Mouse (Mus musculus): Measurements from ENCODE around the gene Nkd1.

Nkd1 gene

GRCm38 (mm10) chr8:88621408-88621807, 100.3 kb downstream of the Nkd1 start:
- DNase-seq, result peak; percentile 89 to 92

GRCm38 (mm10) chr8:88623351-88623750, 102.2 kb downstream of the Nkd1 start:
- DNase-seq, result peak; percentile 77 to 83

DNA sequence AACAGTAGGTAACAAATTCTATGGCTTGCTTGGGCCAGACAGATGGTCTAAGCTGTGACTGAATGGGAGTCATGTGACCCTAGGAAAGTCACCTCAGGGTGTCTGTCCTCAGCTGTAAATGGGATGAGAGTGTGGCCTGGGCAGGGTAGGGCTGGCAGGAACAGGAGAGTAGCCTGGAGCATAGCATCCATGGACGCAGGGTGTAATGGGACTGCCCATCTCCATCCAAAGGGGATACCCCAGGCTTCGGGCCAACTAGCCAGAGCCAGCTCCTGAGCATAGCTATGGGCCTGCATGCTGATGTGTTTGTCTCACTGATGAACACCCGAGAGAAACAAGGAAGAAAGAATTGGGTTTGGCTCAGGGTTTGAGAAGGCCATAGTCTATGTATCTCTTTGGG, 103.1 kb downstream of the Nkd1 start:
- peak; percentile 58 to 66 for DNase-seq

DNA sequence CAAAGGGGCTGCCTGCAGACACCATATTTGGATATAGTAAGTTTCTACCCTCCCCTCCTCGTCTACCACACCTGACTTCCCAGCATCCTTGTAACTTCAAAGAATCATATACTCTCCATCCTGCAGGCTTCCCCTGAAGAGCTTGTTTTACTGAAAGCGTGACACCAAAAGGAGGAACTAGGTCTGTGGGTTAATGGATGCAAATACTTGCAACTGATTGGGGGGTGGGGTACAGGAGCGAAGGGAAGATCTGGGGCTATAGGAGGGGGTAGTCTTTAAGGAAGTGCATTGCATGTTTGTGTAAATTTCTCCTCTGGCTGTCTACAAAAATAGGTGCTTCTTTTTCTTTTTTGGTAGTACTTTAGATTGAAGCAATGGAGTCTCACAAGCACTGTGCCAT, 105.3 kb downstream of the Nkd1 start:
- no peak for DNase-seq

DNA sequence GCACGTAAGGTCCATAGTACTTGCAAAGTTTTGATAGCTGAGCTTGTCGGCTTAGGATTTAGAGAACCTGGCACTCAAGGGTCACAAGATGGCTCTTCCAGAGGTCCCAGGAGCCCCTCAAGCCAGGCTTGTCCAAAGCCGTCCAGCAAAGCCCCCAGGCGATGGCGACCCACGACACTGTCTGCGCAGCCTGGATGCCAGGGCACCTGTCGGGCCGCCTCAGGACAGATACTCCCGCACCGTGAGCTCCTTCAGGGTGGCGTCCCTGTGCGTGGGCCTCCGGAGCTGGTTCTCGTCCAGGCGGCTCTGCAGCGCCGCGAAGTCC, 105.7 kb downstream of the Nkd1 start:
- DNase-seq, result no peak

DNA sequence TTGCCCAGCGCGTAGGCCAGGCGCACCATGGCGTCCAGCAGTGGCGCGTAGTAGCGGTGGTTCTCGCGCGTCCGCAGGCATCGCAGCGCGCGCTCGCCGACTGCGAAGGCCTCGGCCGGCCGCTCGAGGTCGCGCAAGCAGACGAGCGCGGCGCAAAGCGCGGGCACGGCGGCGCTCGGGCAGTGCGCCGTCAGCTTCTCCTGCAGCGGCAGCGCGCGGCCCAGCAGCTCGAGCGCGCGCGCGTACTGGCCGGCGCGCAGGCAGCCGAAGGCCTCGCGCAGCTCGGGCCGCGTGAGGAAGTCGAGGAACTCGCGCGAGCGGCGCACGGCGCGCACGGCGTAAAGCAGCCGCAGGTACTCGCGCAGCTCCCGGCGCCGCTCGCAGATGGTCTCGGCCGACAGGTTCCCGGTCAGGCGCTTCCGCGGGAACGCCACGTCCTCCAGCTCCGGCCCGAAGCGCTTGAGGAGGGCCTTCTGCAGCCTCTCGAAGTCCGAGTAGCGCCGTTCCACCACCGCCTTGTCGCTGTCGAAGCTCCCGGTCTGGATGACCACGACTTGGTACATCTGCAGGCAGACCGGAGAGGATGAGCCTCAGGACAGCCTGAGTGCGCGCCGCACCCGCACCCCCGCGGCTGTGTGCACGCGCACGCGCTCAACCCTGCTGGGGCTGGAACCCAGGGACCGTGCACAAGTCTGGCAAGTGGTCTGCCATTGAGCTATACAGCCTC, 106.3 kb downstream of the Nkd1 start:
- peak; percentile 87 to 90 for DNase-seq

GRCm38 (mm10) chr8:88628001-88628774, 107.0 kb downstream of the Nkd1 start:
- peak; percentile 63 to 67 for DNase-seq

DNA sequence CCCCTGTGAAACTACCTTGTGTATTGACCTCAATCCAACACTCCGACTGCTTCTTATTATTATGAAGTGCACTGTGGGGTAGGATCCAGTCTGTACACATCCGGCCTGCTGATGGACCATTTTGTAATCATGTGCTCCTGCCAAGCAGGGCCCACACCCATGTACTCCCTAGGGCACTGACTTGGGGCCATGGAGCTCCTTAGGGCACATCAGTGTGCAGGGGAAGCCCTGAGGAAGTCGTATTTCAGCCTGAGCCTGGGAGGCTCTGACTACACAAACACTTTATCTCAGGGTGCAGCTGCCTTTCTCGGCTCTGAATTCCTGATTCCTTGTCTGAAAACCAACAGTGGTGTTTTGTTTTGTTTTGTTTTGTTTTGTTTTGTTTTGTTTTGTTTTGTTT, 109.1 kb downstream of the Nkd1 start:
- no peak for DNase-seq

DNA sequence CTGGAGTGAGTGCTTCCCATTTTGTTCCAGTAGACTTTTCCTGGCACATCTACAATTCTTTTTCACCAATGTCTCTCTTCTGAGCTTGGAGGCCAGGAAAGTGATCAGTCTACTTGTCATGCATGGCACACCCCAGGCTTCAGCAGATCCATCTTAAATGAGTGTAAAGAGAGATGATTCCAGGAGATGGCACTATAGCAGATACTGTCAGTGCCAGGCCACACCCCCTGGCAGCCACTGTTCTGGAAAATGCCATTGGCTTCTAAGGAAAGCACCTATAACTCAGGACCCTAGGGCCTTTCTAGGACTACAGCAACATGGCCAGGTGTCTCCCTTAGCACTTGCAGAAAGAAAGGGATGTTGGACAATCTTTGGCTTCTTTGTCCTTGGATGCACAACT, 109.9 kb downstream of the Nkd1 start:
- DNase-seq, result peak; percentile 72 to 82

DNA sequence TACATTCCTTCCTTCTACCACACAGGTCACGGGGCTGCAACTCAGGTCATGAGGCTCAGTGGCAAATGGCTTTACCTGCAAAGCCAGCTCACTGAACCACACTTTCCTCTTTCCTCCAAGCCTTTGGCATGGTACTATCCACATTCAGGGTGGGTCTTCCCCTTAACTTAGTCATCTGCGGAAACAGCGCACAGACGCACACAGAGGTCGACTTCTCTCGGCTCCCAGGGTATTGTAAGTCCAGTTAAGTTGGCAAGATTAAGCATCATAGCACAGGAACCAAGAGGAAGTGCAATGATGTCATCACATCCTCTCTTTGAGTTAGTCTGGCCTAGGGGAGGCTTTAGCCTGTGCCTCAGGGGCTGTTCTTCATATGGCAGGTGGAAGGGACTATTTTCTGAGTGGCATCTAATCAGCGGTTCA, 112.2 kb downstream of the Nkd1 start:
- no peak for DNase-seq

- no peak for DNase-seq
Observed at GRCm38 (mm10) chr8:88635474-88636397, 114.6 kb downstream of the Nkd1 start, which contains the start of gene Snx20. TSS of gene Snx20 (minus strand) at chr8:88636128.

GRCm38 (mm10) chr8:88637092-88638000, 116.2 kb downstream of the Nkd1 start:
- no peak for DNase-seq

DNA sequence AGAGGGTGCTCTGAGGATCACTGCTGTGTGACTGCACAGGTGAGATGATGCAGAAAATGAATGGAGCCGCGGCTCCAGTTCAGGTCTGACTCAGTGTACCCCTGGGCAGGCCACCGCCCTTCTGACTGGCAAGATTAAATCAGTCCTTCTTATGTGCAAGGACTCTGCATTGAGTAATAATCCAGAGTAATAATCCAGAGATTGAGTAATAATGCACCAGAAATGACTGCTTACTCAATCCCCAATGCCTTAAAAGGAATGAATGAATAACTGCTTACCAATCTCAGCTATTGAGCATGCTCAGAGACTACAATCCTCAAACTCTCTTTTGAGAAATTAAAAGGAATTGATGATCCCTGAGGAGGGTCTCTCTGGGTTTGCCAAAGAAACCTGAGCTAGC, 117.8 kb downstream of the Nkd1 start:
- no peak for DNase-seq

- no peak for DNase-seq
Observed at GRCm38 (mm10) chr8:88642734-88643564, 121.8 kb downstream of the Nkd1 start.
